8 mouse cellular contexts compared by ENCODE assay signal in the genomic region with DNA sequence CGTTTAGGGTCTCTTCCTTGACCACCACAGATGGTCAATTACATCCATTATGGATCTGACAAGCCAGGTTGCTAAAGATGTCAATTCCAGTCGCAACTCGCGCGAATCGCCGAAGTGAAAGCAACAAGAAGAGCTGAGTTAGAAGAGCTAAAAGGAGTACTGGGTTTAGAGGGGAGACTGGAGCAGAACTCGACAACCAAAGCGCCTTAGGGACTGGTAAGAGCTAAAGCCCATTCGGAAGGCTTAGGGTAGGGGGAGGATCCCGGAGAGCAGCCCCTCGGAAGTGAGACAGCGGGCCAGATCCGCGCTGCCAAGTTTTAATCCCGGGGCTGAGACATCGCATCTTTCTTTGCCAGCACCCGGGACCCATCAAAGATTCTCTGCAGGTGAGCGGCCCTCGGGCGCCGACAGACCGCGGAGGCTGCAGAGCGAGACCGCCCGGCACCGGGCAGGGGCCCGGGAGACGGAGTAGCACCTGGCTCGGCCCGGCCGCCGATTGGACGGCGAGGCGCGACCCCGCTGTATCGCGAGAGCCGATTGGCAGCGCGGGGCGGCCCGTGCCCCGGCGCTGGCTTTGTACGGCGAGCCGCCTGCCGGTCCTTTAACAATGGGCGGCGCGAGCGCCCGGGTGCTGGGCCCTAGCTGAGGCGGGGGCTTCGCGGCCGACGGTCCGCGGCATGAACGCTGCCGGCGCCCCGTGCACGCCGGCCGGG. TPM values are rescaled to one million over a fixed set of nuclear protein-coding genes. Genes with fewer than 3 reads are reported as not detected.
DNase-seq lines count a peak whose midpoint lies in the region; ATAC-seq and TF ChIP-seq lines count a peak whose summit lies in the region.

Gene Ccnj, plus strand, starts transcription at position 577 of the 713 bp plus-strand sequence.

- H3K4me3 ChIP-seq in hindbrain, embryonic 11.5 days (ENCODE audit: low read depth, low read length) = peak within 1 kb of the TSS; percentile 89
- H3K4me3 ChIP-seq in lung, postnatal 0 days (ENCODE audit: low read depth, low read length) = peak within 1 kb of the TSS; percentile 70

- H3K36me3 ChIP-seq in hindbrain, embryonic 11.5 days (ENCODE audit: control insufficient read depth, insufficient read depth, low read length) = no peaks in the 10 kb centered on the region
- H3K36me3 ChIP-seq in lung, postnatal 0 days (ENCODE audit: insufficient read depth, low read length) = no peaks in the 10 kb centered on the region

- TF ChIP-seq CTCF in lung, postnatal 0 days (IDR thresholded peaks at IDR 0.05) = no peak

- H3K27ac ChIP-seq in hindbrain, embryonic 11.5 days (ENCODE audit: low read depth, low read length) = peak within 1 kb of the TSS; percentile 94
- peak within 1 kb of the TSS; percentile 93 for H3K27ac ChIP-seq in lung, postnatal 0 days (ENCODE audit: low read length)

- H3K4me2 ChIP-seq in hindbrain, embryonic 11.5 days (replicated peaks; ENCODE audit: low read depth, low read length) = peak within 1 kb of the TSS; percentile 82
- H3K4me2 ChIP-seq in lung, postnatal 0 days (replicated peaks; ENCODE audit: low read depth, low read length) = peak within 1 kb of the TSS; percentile 89

- WGBS in hindbrain, embryonic 11.5 days = under 1% methylated on average over 57 of the region's 71 CpGs
- WGBS in lung, postnatal 0 days = under 1% methylated on average over 64 of the region's 71 CpGs

- no peaks in the 10 kb centered on the region; the same call in 1 of the 2 replicates for H3K4me1 ChIP-seq in hindbrain, embryonic 11.5 days (replicated peaks; ENCODE audit: control insufficient read depth, insufficient read depth, low read length)
- H3K4me1 ChIP-seq in lung, postnatal 0 days (ENCODE audit: insufficient read depth, low read depth, low read length) = peaks cover 5% of the 10 kb centered on the region; the same call in 1 of the 2 replicates

- peak; percentile 96 for DNase-seq in NIH3T3 (ENCODE audit: low read depth)
- DNase-seq in cerebellum, adult 9-11 months = peak; percentile 94
- peak; percentile 72 to 93 for DNase-seq in frontal cortex, adult 2 months (ENCODE audit: extremely low spot score in 1 of 2, low spot score in 1 of 2)
- peak; percentile 96 for DNase-seq in hindbrain, embryonic 11.5 days (ENCODE audit: low spot score)
- DNase-seq in layer of hippocampus, postnatal 10 days (ENCODE audit: low spot score in 2 of 2) = peak; percentile 90 to 96
- DNase-seq in lung, postnatal 0 days (ENCODE audit: low spot score) = peak; percentile 91
- peak; percentile 96 for DNase-seq in ovary, postnatal 10 days (ENCODE audit: low spot score)
- DNase-seq in thymus, postnatal 0 days (ENCODE audit: low spot score) = peak; percentile 91

- no peaks in the 10 kb centered on the region for H3K9me3 ChIP-seq in hindbrain, embryonic 11.5 days (ENCODE audit: control insufficient read depth, low read length)
- no peaks in the 10 kb centered on the region for H3K9me3 ChIP-seq in lung, postnatal 0 days (ENCODE audit: low read length)

- TF ChIP-seq EP300 in lung, postnatal 0 days (IDR thresholded peaks at IDR 0.05) = no peak

- no peaks in the 10 kb centered on the region for H3K27me3 ChIP-seq in hindbrain, embryonic 11.5 days (ENCODE audit: control insufficient read depth, insufficient read depth, low read length)
- no peaks in the 10 kb centered on the region for H3K27me3 ChIP-seq in lung, postnatal 0 days (replicated peaks; ENCODE audit: insufficient read depth, low read length)

- ATAC-seq in hindbrain, embryonic 11.5 days (ENCODE audit: low FRiP score) = peak; percentile 98
- ATAC-seq in lung, postnatal 0 days = peak; percentile 96

- peak within 1 kb of the TSS; percentile 99 for H3K9ac ChIP-seq in hindbrain, embryonic 11.5 days (ENCODE audit: low read depth, low read length)
- peak within 1 kb of the TSS; percentile 81 for H3K9ac ChIP-seq in lung, postnatal 0 days (replicated peaks; ENCODE audit: low read depth)

RNA-seq across cellular contexts. Expression of gene Ccnj, which starts in this region (rescaled TPM):
- 8.1 and 9.3 TPM in 2 replicates for polyA plus RNA-seq in frontal cortex, adult 2 months (2012; rRNA removed)
- polyA plus RNA-seq in hindbrain, embryonic 11.5 days (2014; fragmentation: Nextera tagmentation; extraction: Ambion mirVana) = 30.9 and 40.8 TPM in 2 replicates
- total RNA-seq in layer of hippocampus, postnatal 10 days (2021) = 10 to 100 TPM in 1 of 2 experiments, 1 to 10 TPM in 1; 9.4 to 10.3 TPM
- polyA plus RNA-seq in lung, postnatal 0 days (2015; fragmentation: Nextera tagmentation; extraction: Ambion mirVana) = 12.7 and 14.8 TPM in 2 replicates
- polyA plus RNA-seq in thymus, postnatal 0 days (2015; fragmentation: Nextera tagmentation; extraction: Ambion mirVana) = 7.6 and 8.7 TPM in 2 replicates

Comparison
In these comparisons a context has a peak if more than half of its experiments do, and no peak if none do; other contexts are left out.
1. Peak in every context shown above with its lines: DNase-seq, ATAC-seq, H3K4me3 ChIP-seq and H3K27ac ChIP-seq.